Mouse (Mus musculus) olfactory bulb, adult 2 months (tissue): ENCODE results near the gene Zmym6. TPM values are rescaled to one million over a fixed set of nuclear protein-coding genes. Genes with fewer than 3 reads are reported as not detected.
A peak's percentile ranks its signal among the peaks of the same experiment; 100 is the strongest.

Source experiments
- H3K27ac ChIP-seq: fragments of 200-500 bp; 2 replicates; pipeline ENCODE4 v1.5.1; 2012; ENCODE audit warnings: low read depth, low read length; ENCODE audit not compliant: insufficient read depth
- H3K4me1 ChIP-seq: fragments of 200-500 bp; 2 replicates; pipeline ENCODE4 v1.6.1; 2012; ENCODE audit warnings: low read length; ENCODE audit not compliant: control insufficient read depth, insufficient read depth
- H3K4me3 ChIP-seq: fragments of 200-500 bp; 2 replicates; pipeline ENCODE4 v1.5.1; 2012; ENCODE audit warnings: mild to moderate bottlenecking, low read depth, low read length, moderate library complexity; ENCODE audit not compliant: insufficient read depth
- CTCF ChIP-seq: fragments of 200-500 bp; IDR thresholded peaks from 2 replicates; pipeline ENCODE4 v1.5.1; 2012; ENCODE audit warnings: low read depth, mild to moderate bottlenecking, low read length, moderate library complexity; ENCODE audit not compliant: insufficient read depth
- POLR2A ChIP-seq: fragments of 200-500 bp; IDR thresholded peaks from 2 replicates; pipeline ENCODE4 v1.6.1; 2012; ENCODE audit warnings: mild to moderate bottlenecking, low read depth, low read length, moderate library complexity; ENCODE audit not compliant: insufficient read depth
- WGBS: fragments of 180-500 bp; shearing (Covaris S2); methylation state at CpG from one replicate; pipeline ENCODE4 v1.1.7; 2018; 5-methylcytosine and 5-hydroxymethylcytosine counted together
- polyA plus RNA-seq: library from polyadenylated mRNA; stranded (reverse); fragments of >200 nt; gene quantifications from 2 replicates; pipeline ENCODE4 v1.2.4, GENCODE M21; 2012; ENCODE audit warnings: low replicate concordance; ENCODE audit not compliant: missing spikeins, insufficient read depth, insufficient read length

Zmym6 gene
- polyA plus RNA-seq, 1 experiment: not detected

- Histone ChIP-seq H3K4me3 (no peak overlapping the region), H3K4me1 (no peaks in the 10 kb centered on the region), H3K27ac (no peak overlapping the region)
- WGBS: 96% methylated on average over 4 of the region's 4 CpGs
- TF ChIP-seq CTCF (no peak), POLR2A (no peak)
These were observed 30.4 kb downstream of the Zmym6 start for GRCm38 (mm10) chr4:127107566-127107965.

GRCm38 (mm10) chr4:127110570-127110969 lies 33.4 kb downstream of the Zmym6 start:
- 79% methylated on average over 4 of the region's 4 CpGs for WGBS
- H3K4me1 ChIP-seq: no peaks in the 10 kb centered on the region
- no peak for TF ChIP-seq CTCF
- no peak for TF ChIP-seq POLR2A
- H3K27ac ChIP-seq: no peak overlapping the region
- H3K4me3 ChIP-seq: no peak overlapping the region

- WGBS: 96% methylated on average over 5 of the region's 5 CpGs
- Histone ChIP-seq H3K4me3 (no peak within 1 kb of the TSS), H3K27ac (no peak within 1 kb of the TSS), H3K4me1 (peaks cover 8% of the 10 kb centered on the region)
- no peak for TF ChIP-seq POLR2A
- TF ChIP-seq CTCF: no peak
These were observed 46.2 kb downstream of the Zmym6 start, which contains the start of gene Tmem35b for GRCm38 (mm10) chr4:127123391-127123790. Gene Tmem35b (plus strand): TSS chr4:127123691.

GRCm38 (mm10) chr4:127124331-127124730 lies 47.1 kb downstream of the Zmym6 start:
- peaks cover 8% of the 10 kb centered on the region for H3K4me1 ChIP-seq
- no peak overlapping the region for H3K4me3 ChIP-seq
- WGBS: 87% methylated on average over 1 of the region's 1 CpGs
- H3K27ac ChIP-seq: no peak overlapping the region
- TF ChIP-seq CTCF (no peak), POLR2A (no peak)

- H3K4me3 ChIP-seq: peak overlapping the region; percentile 39
- 14% methylated on average over 35 of the region's 35 CpGs for WGBS
- peaks cover 8% of the 10 kb centered on the region for H3K4me1 ChIP-seq
- H3K27ac ChIP-seq: no peak overlapping the region
- no peak for TF ChIP-seq POLR2A
These were observed 48.8 kb downstream of the Zmym6 start for GRCm38 (mm10) chr4:127125834-127126463.

- Histone ChIP-seq H3K27ac (no peak overlapping the region), H3K4me3 (no peak overlapping the region), H3K4me1 (no peaks in the 10 kb centered on the region)
- 60% methylated on average over 1 of the region's 1 CpGs for WGBS
- TF ChIP-seq POLR2A (no peak), CTCF (no peak)
These were observed 57.5 kb downstream of the Zmym6 start for GRCm38 (mm10) chr4:127134687-127135086.

GRCm38 (mm10) chr4:127137591-127137990 lies 60.4 kb downstream of the Zmym6 start:
- TF ChIP-seq CTCF: no peak
- TF ChIP-seq POLR2A: no peak
- no peak overlapping the region for H3K27ac ChIP-seq
- no peak overlapping the region for H3K4me3 ChIP-seq
- no peaks in the 10 kb centered on the region for H3K4me1 ChIP-seq
- 90% methylated on average over 5 of the region's 5 CpGs for WGBS

GRCm38 (mm10) chr4:127138486-127138885 lies 61.3 kb downstream of the Zmym6 start:
- Histone ChIP-seq H3K4me1 (no peaks in the 10 kb centered on the region), H3K27ac (no peak overlapping the region), H3K4me3 (no peak overlapping the region)
- TF ChIP-seq POLR2A: no peak
- TF ChIP-seq CTCF: no peak
- WGBS: 24% methylated on average over 6 of the region's 6 CpGs

- H3K27ac ChIP-seq: no peak overlapping the region
- no peak for TF ChIP-seq CTCF
- 86% methylated on average over 13 of the region's 13 CpGs for WGBS
- no peaks in the 10 kb centered on the region for H3K4me1 ChIP-seq
- no peak overlapping the region for H3K4me3 ChIP-seq
These were observed 72.8 kb downstream of the Zmym6 start for GRCm38 (mm10) chr4:127150031-127150430.

GRCm38 (mm10) chr4:127153345-127153744 lies 76.2 kb downstream of the Zmym6 start:
- TF ChIP-seq POLR2A: no peak
- no peak for TF ChIP-seq CTCF
- Histone ChIP-seq H3K4me1 (no peaks in the 10 kb centered on the region), H3K4me3 (no peak overlapping the region), H3K27ac (no peak overlapping the region)
- WGBS: 57% methylated on average over 1 of the region's 1 CpGs
